Mouse (Mus musculus): ENCODE measurements around the gene Efhc1. TPM values are rescaled to one million over a fixed set of nuclear protein-coding genes. Genes with fewer than 3 reads are reported as not detected.
A peak's percentile ranks its signal among the peaks of the same experiment; 100 is the strongest.

Efhc1 gene
- polyA plus RNA-seq, 1 experiment from 2014 or later = 2.0 TPM

- no peaks in the 10 kb centered on the region; the same call in 1 of the 2 replicates for H3K9me3 ChIP-seq (ENCODE audit: control insufficient read depth, low read length)
- H3K36me3 ChIP-seq (ENCODE audit: control insufficient read depth, insufficient read depth) = peaks cover 3% of the 10 kb centered on the region; the same call in 1 of the 2 replicates
- H3K4me3 ChIP-seq (replicated peaks; ENCODE audit: low read length) = no peak overlapping the region
- H3K9ac ChIP-seq (replicated peaks; ENCODE audit: low read depth, low read length) = no peak overlapping the region
- no peaks in the 10 kb centered on the region for H3K27me3 ChIP-seq (replicated peaks; ENCODE audit: control insufficient read depth, insufficient read depth, low read length)
- H3K4me2 ChIP-seq (ENCODE audit: low read length) = no peak overlapping the region
- ATAC-seq = peak; percentile 56; the same call in 1 of the 2 replicates
- WGBS = 28% methylated on average over 3 of the region's 3 CpGs
- peaks cover 2% of the 10 kb centered on the region; the same call in 1 of the 2 replicates for H3K4me1 ChIP-seq (replicated peaks; ENCODE audit: control insufficient read depth, insufficient read depth, low read length)
- no peak overlapping the region for H3K27ac ChIP-seq (ENCODE audit: low read length)
Observed at GRCm38 (mm10) chr1:20939046-20939445, 12.4 kb upstream of the Efhc1 start.

GRCm38 (mm10) chr1:20940151-20940550 is 11.3 kb upstream of the Efhc1 start:
- Histone ChIP-seq H3K36me3 (ENCODE audit: control insufficient read depth, insufficient read depth) (peaks cover 2% of the 10 kb centered on the region; the same call in 1 of the 2 replicates), H3K9me3 (ENCODE audit: control insufficient read depth, low read length) (no peaks in the 10 kb centered on the region; the same call in 1 of the 2 replicates), H3K27ac (ENCODE audit: low read length) (no peak overlapping the region), H3K27me3 (replicated peaks; ENCODE audit: control insufficient read depth, insufficient read depth, low read length) (no peaks in the 10 kb centered on the region), H3K4me2 (ENCODE audit: low read length) (no peak overlapping the region), H3K9ac (replicated peaks; ENCODE audit: low read depth, low read length) (no peak overlapping the region), H3K4me1 (replicated peaks; ENCODE audit: control insufficient read depth, insufficient read depth, low read length) (peaks cover 2% of the 10 kb centered on the region; the same call in 1 of the 2 replicates), H3K4me3 (replicated peaks; ENCODE audit: low read length) (no peak overlapping the region)
- WGBS = 72% methylated on average over 16 of the region's 16 CpGs
- ATAC-seq = no peak

DNA sequence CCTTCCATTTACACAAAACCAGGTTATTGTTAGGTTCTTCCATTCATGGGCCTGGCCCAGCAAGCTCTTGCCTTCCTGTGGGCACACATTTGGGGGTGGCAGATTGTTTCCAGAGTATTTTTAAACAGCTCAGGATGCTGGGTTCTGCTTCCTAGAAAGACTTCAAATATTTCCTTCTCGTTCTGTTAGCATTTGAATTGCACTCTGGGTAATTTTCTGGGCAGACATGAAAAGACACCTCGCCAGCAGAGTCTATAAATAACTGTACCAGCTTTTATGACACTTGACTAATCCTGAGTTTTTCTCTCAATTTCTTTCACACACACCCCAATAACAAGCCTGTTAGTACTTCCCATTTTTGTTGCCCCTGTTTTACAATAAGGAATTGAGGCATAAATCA is 10.1 kb upstream of the Efhc1 start:
- no peak overlapping the region for H3K4me2 ChIP-seq (ENCODE audit: low read length)
- 42% methylated on average over 2 of the region's 2 CpGs for WGBS
- peaks cover 2% of the 10 kb centered on the region; the same call in 1 of the 2 replicates for H3K4me1 ChIP-seq (replicated peaks; ENCODE audit: control insufficient read depth, insufficient read depth, low read length)
- H3K27ac ChIP-seq (ENCODE audit: low read length) = no peak overlapping the region; the same call in 1 of the 2 replicates
- H3K4me3 ChIP-seq (replicated peaks; ENCODE audit: low read length) = no peak overlapping the region
- H3K27me3 ChIP-seq (replicated peaks; ENCODE audit: control insufficient read depth, insufficient read depth, low read length) = no peaks in the 10 kb centered on the region
- no peaks in the 10 kb centered on the region for H3K36me3 ChIP-seq (ENCODE audit: control insufficient read depth, insufficient read depth)
- ATAC-seq = peak; percentile 49
- H3K9me3 ChIP-seq (ENCODE audit: control insufficient read depth, low read length) = no peaks in the 10 kb centered on the region; the same call in 1 of the 2 replicates
- no peak overlapping the region for H3K9ac ChIP-seq (replicated peaks; ENCODE audit: low read depth, low read length)

DNA sequence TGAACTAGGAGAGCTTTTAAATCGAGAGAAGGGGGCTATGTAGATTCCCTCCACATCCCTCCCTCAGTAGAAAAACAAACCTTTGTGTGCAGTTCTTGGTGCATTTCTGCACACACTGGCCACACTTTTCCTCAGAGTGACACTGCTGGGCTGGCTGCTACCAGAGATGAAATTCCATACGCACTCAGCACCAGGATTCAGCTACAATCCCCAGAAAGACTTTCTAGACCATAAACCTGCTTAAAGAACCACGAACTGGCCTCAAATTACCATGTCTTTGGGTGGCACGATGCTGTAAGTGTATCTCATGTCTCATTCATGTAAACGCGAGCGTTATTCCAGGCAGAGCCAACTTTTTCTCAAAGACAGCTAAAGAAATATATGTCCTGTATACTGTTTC is 9.6 kb upstream of the Efhc1 start:
- ATAC-seq = no peak
- H3K4me3 ChIP-seq (replicated peaks; ENCODE audit: low read length) = no peak overlapping the region
- peak overlapping the region; percentile 17; the same call in 1 of the 2 replicates for H3K27ac ChIP-seq (ENCODE audit: low read length)
- WGBS = 78% methylated on average over 7 of the region's 7 CpGs
- no peak overlapping the region for H3K4me2 ChIP-seq (ENCODE audit: low read length)
- no peak overlapping the region for H3K9ac ChIP-seq (replicated peaks; ENCODE audit: low read depth, low read length)
- no peaks in the 10 kb centered on the region for H3K27me3 ChIP-seq (replicated peaks; ENCODE audit: control insufficient read depth, insufficient read depth, low read length)
- peaks cover 2% of the 10 kb centered on the region; the same call in 1 of the 2 replicates for H3K4me1 ChIP-seq (replicated peaks; ENCODE audit: control insufficient read depth, insufficient read depth, low read length)
- H3K9me3 ChIP-seq (ENCODE audit: control insufficient read depth, low read length) = no peaks in the 10 kb centered on the region; the same call in 1 of the 2 replicates
- H3K36me3 ChIP-seq (ENCODE audit: control insufficient read depth, insufficient read depth) = no peaks in the 10 kb centered on the region

DNA sequence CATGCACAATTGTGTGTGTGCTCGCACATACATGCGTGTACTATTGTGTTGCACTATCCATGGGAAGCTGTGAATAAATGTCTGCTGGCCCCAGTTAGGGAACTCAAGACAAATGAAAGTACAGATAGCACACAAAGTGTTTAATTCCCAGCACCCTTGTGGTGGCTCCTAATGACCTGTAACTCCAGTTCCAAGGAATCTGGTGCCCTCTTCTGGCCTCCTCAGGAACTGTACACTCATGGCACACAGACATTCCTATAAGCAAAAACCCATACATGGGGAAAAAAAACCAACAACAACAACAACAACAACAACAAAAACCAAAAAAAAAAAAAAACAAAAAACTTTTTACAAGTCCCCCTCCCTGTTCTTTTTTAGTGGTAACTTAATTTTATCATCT is 8.4 kb upstream of the Efhc1 start:
- H3K4me2 ChIP-seq (ENCODE audit: low read length) = no peak overlapping the region
- no peak overlapping the region for H3K4me3 ChIP-seq (replicated peaks; ENCODE audit: low read length)
- no peak overlapping the region for H3K27ac ChIP-seq (ENCODE audit: low read length)
- no peaks in the 10 kb centered on the region for H3K27me3 ChIP-seq (replicated peaks; ENCODE audit: control insufficient read depth, insufficient read depth, low read length)
- no peaks in the 10 kb centered on the region for H3K36me3 ChIP-seq (ENCODE audit: control insufficient read depth, insufficient read depth)
- H3K9ac ChIP-seq (replicated peaks; ENCODE audit: low read depth, low read length) = no peak overlapping the region
- no peaks in the 10 kb centered on the region; the same call in 1 of the 2 replicates for H3K9me3 ChIP-seq (ENCODE audit: control insufficient read depth, low read length)
- peaks cover 2% of the 10 kb centered on the region; the same call in 1 of the 2 replicates for H3K4me1 ChIP-seq (replicated peaks; ENCODE audit: control insufficient read depth, insufficient read depth, low read length)
- WGBS = 100% methylated on average over 2 of the region's 2 CpGs
- ATAC-seq = no peak

GRCm38 (mm10) chr1:20951799-20952198 is 373 bp downstream of the Efhc1 start:
- Histone ChIP-seq H3K9me3 (ENCODE audit: control insufficient read depth, low read length) (no peaks in the 10 kb centered on the region), H3K27ac (ENCODE audit: low read length) (peak overlapping the region; percentile 77), H3K4me2 (ENCODE audit: low read length) (peak overlapping the region; percentile 74), H3K36me3 (ENCODE audit: control insufficient read depth, insufficient read depth) (no peaks in the 10 kb centered on the region), H3K27me3 (replicated peaks; ENCODE audit: control insufficient read depth, insufficient read depth, low read length) (no peaks in the 10 kb centered on the region), H3K9ac (replicated peaks; ENCODE audit: low read depth, low read length) (peak overlapping the region; percentile 61), H3K4me3 (replicated peaks; ENCODE audit: low read length) (peak overlapping the region; percentile 54), H3K4me1 (replicated peaks; ENCODE audit: control insufficient read depth, insufficient read depth, low read length) (peaks cover 6% of the 10 kb centered on the region)
- 2% methylated on average over 16 of the region's 16 CpGs for WGBS
- ATAC-seq = peak; percentile 67

DNA sequence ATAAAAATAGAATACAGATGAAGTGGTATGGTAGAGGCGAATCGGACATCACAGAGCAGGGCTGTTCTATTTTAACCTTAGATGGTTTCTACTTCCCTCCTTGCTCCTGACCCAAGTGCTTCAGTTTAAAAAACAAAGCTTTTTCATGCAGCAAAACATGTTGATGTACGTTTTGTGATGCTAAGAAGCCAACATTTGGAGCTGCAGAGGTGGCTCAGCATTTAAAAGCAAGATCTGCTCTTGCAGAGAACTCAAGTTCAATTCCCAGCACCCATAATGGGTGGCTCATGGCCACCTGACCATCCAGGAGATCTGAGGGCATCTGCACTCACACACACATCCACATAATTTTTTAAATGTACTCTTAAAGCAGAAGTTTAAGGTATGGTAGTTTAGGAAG is 3.5 kb downstream of the Efhc1 start:
- Histone ChIP-seq H3K4me1 (replicated peaks; ENCODE audit: control insufficient read depth, insufficient read depth, low read length) (peaks cover 6% of the 10 kb centered on the region), H3K27ac (ENCODE audit: low read length) (no peak overlapping the region), H3K4me3 (replicated peaks; ENCODE audit: low read length) (no peak overlapping the region), H3K27me3 (replicated peaks; ENCODE audit: control insufficient read depth, insufficient read depth, low read length) (no peaks in the 10 kb centered on the region), H3K36me3 (ENCODE audit: control insufficient read depth, insufficient read depth) (no peaks in the 10 kb centered on the region), H3K4me2 (ENCODE audit: low read length) (no peak overlapping the region), H3K9me3 (ENCODE audit: control insufficient read depth, low read length) (no peaks in the 10 kb centered on the region), H3K9ac (replicated peaks; ENCODE audit: low read depth, low read length) (no peak overlapping the region)
- ATAC-seq = no peak
- 81% methylated on average over 3 of the region's 3 CpGs for WGBS

DNA sequence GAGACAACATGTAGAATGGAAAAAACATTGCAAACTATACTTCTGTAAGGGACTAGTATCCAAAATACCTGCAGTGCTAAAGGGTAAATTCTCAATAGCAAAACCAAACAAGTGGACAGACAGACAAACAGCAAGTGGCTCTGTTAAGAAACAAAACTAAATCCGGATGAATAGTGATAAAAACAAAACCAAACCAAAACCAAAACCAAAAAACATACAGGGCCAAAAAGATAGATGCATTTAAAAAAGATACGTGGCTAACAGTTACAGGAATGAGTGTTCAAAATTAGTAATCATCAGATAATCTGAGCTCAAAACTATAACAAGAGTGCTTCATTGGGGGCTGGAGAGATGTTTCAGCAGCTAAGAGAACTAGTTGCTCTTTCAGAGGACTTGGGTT is 18.2 kb downstream of the Efhc1 start:
- Histone ChIP-seq H3K36me3 (ENCODE audit: control insufficient read depth, insufficient read depth) (no peaks in the 10 kb centered on the region), H3K9ac (replicated peaks; ENCODE audit: low read depth, low read length) (no peak overlapping the region), H3K9me3 (ENCODE audit: control insufficient read depth, low read length) (no peaks in the 10 kb centered on the region), H3K4me3 (replicated peaks; ENCODE audit: low read length) (no peak overlapping the region), H3K4me2 (ENCODE audit: low read length) (no peak overlapping the region), H3K27me3 (replicated peaks; ENCODE audit: control insufficient read depth, insufficient read depth, low read length) (no peaks in the 10 kb centered on the region), H3K27ac (ENCODE audit: low read length) (no peak overlapping the region), H3K4me1 (replicated peaks; ENCODE audit: control insufficient read depth, insufficient read depth, low read length) (no peaks in the 10 kb centered on the region)
- ATAC-seq = no peak
- 83% methylated on average over 2 of the region's 2 CpGs for WGBS

GRCm38 (mm10) chr1:20973389-20973788 is 22.0 kb downstream of the Efhc1 start:
- no peak overlapping the region for H3K4me2 ChIP-seq (ENCODE audit: low read length)
- H3K9ac ChIP-seq (replicated peaks; ENCODE audit: low read depth, low read length) = no peak overlapping the region
- H3K4me3 ChIP-seq (replicated peaks; ENCODE audit: low read length) = no peak overlapping the region
- no peaks in the 10 kb centered on the region for H3K4me1 ChIP-seq (replicated peaks; ENCODE audit: control insufficient read depth, insufficient read depth, low read length)
- no peaks in the 10 kb centered on the region for H3K9me3 ChIP-seq (ENCODE audit: control insufficient read depth, low read length)
- 94% methylated on average over 6 of the region's 6 CpGs for WGBS
- no peaks in the 10 kb centered on the region for H3K27me3 ChIP-seq (replicated peaks; ENCODE audit: control insufficient read depth, insufficient read depth, low read length)
- ATAC-seq = no peak
- H3K36me3 ChIP-seq (ENCODE audit: control insufficient read depth, insufficient read depth) = no peaks in the 10 kb centered on the region
- no peak overlapping the region for H3K27ac ChIP-seq (ENCODE audit: low read length)
